Mouse (Mus musculus): ENCODE results near the gene Gimap9. TPM values are rescaled to one million over a fixed set of nuclear protein-coding genes. Genes with fewer than 3 reads are reported as not detected.

Gimap9 gene
- 100 to 1,000 TPM; 123 to 132 TPM for total RNA-seq (2023)

GRCm38 (mm10) chr6:48675931-48676859, at the start of gene Gimap9:
Gimap9 (plus strand) TSS chr6:48676129.

GRCm38 (mm10) chr6:48626464-48626863, 49.5 kb upstream of the Gimap9 start, which contains the start of gene AI854703:
AI854703 (plus strand) TSS chr6:48626764.

GRCm38 (mm10) chr6:48646995-48647394, 28.9 kb upstream of the Gimap9 start, which contains the start of gene Gimap8:
Gimap8 (plus strand) TSS chr6:48647234.

GRCm38 (mm10) chr6:48684319-48684718, 8.4 kb downstream of the Gimap9 start, which contains the start of gene Gimap4:
Gimap4 (plus strand) TSS chr6:48684549.

GRCm38 (mm10) chr6:48718455-48718854, 42.5 kb downstream of the Gimap9 start, which contains the start of the genes Gm28053 and Gimap7:
Gm28053 (plus strand) TSS chr6:48718607.
Gimap7 (plus strand) TSS chr6:48718621.

Other genes starting within 250 kb of the Gimap9 start
- 10 to 100 TPM in 1 of 2 experiments, 1 to 10 TPM in 1; 5.2 to 10.3 TPM for gene Zfp467, start 230.3 kb upstream of the Gimap9 start, total RNA-seq (2023)
- under 1 TPM; 0.50 TPM for gene Sspo, start 227.9 kb upstream of the Gimap9 start, total RNA-seq (2023)
- 1 to 10 TPM in 1 of 2 experiments, under 1 TPM in 1; 0.92 to 1.3 TPM for gene Atp6v0e2, start 138.5 kb upstream of the Gimap9 start, total RNA-seq (2023)
- 10 to 100 TPM; 47.2 to 48.8 TPM for gene Lrrc61, start 121.3 kb upstream of the Gimap9 start, total RNA-seq (2023)
- not detected for gene Rarres2, start 103.3 kb upstream of the Gimap9 start, total RNA-seq (2023)
- not detected for gene Gm45021, start 86.5 kb upstream of the Gimap9 start, total RNA-seq (2023)
- gene Repin1, start 82.2 kb upstream of the Gimap9 start, total RNA-seq (2023): 1 to 10 TPM; 2.0 to 2.4 TPM
- gene Gm44965, start 82.2 kb upstream of the Gimap9 start, total RNA-seq (2023): 1 to 10 TPM in 1 of 2 experiments, not detected in 1; 2.6 TPM
- 1 to 10 TPM; 4.7 to 5.6 TPM for gene Zfp775, start 74.1 kb upstream of the Gimap9 start, total RNA-seq (2023)
- 1 to 10 TPM in 1 of 2 experiments, under 1 TPM in 1; 0.92 to 1.3 TPM for gene AI854703, start 49.4 kb upstream of the Gimap9 start, total RNA-seq (2023)
- 100 to 1,000 TPM; 131 to 163 TPM for gene Gimap8, start 28.9 kb upstream of the Gimap9 start, total RNA-seq (2023)
- gene Gimap4, start 8.4 kb downstream of the Gimap9 start, total RNA-seq (2023): 100 to 1,000 TPM; 291 to 421 TPM
- gene Gimap6, start 32.1 kb downstream of the Gimap9 start, total RNA-seq (2023): 1,000 to 10,000 TPM; 1,277 to 1,347 TPM
- 10 to 100 TPM; 10.8 to 18.8 TPM for gene Gm28053, start 42.5 kb downstream of the Gimap9 start, total RNA-seq (2023)
- gene Gimap7, start 42.5 kb downstream of the Gimap9 start, total RNA-seq (2023): 10 to 100 TPM; 40.2 to 63.2 TPM
- gene Gimap1, start 62.9 kb downstream of the Gimap9 start, total RNA-seq (2023): 100 to 1,000 TPM; 142 to 153 TPM
- gene Gimap5, start 70.1 kb downstream of the Gimap9 start, total RNA-seq (2023): 100 to 1,000 TPM; 137 to 160 TPM
- gene Gimap3, start 94.7 kb downstream of the Gimap9 start, total RNA-seq (2023): 100 to 1,000 TPM; 434 to 577 TPM
- gene Tmem176a, start 164.8 kb downstream of the Gimap9 start, total RNA-seq (2023): 1 to 10 TPM; 3.5 to 8.8 TPM
- 10 to 100 TPM in 1 of 2 experiments, 1 to 10 TPM in 1; 8.7 to 10.5 TPM for gene Tmem176b, start 165.4 kb downstream of the Gimap9 start, total RNA-seq (2023)
- not detected for gene Aoc1, start 196.8 kb downstream of the Gimap9 start, total RNA-seq (2023)